Mouse (Mus musculus): ENCODE data around the gene Trp53rkb. TPM values are rescaled to one million over a fixed set of nuclear protein-coding genes. Genes with fewer than 3 reads are reported as not detected.
"Not testable (repeated sequence)": the region's sequence is repeated elsewhere in the genome, so short reads cannot be mapped to it uniquely, and the experiment has no call there.

The Trp53rkb gene
- polyA plus RNA-seq, 1 experiment from 2014 or later = 4.3 TPM

DNA sequence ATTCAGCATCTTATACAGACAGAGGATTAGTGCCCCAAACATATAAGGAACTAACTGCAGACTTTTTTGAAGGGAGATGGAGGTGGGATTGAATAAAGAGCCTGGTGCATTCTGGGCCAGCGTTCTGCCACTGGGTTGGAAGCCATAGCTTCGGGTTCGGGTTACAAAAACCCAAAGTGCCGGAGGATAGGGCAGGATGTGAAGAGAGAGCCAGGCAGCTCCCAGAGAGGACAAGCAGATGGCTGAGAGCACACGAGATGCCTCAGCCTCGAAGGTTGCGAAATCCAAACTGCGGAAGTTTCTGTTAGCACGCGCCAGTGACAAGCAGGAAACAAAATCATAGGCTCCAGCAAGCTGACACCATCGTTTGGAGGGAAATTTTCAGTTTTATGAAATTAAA, 20.9 kb upstream of the Trp53rkb start:
- Histone ChIP-seq H3K36me3 (no peaks in the 10 kb centered on the region), H3K9ac (no peak overlapping the region), H3K27ac (no peak overlapping the region), H3K4me2 (no peak overlapping the region), H3K4me1 (replicated peaks) (no peaks in the 10 kb centered on the region), H3K27me3 (no peaks in the 10 kb centered on the region), H3K9me3 (replicated peaks) (no peaks in the 10 kb centered on the region), H3K4me3 (no peak overlapping the region)
- WGBS = 61% methylated on average over 11 of the region's 11 CpGs
- ATAC-seq (replicated peaks; ENCODE audit: insufficient number of reproducible peaks, insufficient read depth, low FRiP score, low read depth) = no peak

DNA sequence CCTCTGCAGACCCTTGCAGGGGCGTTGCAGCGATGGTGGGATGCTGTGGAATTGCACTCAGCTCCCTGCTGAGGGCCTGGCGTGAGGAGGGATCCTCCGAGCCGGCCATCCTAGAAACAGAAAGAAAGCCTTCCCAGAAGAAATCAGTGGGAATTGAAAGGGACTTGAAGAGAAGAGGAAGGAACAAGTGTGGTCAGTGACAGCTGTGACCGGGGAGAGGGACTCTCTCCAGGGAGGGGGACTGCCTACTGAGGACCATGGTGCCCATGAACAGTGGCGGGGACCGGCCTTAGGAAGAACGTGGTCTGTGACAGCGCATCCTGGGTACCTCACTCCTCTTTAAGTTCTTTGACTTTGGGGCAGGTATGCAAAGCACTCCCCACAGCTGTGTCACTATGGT, 18.7 kb upstream of the Trp53rkb start:
- Histone ChIP-seq H3K36me3 (no peaks in the 10 kb centered on the region), H3K9ac (no peak overlapping the region; the same call in 1 of the 2 replicates), H3K4me2 (no peak overlapping the region), H3K4me1 (replicated peaks) (no peaks in the 10 kb centered on the region), H3K27ac (no peak overlapping the region), H3K4me3 (no peak overlapping the region), H3K27me3 (no peaks in the 10 kb centered on the region), H3K9me3 (replicated peaks) (no peaks in the 10 kb centered on the region)
- WGBS = 69% methylated on average over 10 of the region's 10 CpGs
- ATAC-seq (replicated peaks; ENCODE audit: insufficient number of reproducible peaks, insufficient read depth, low FRiP score, low read depth) = no peak

DNA sequence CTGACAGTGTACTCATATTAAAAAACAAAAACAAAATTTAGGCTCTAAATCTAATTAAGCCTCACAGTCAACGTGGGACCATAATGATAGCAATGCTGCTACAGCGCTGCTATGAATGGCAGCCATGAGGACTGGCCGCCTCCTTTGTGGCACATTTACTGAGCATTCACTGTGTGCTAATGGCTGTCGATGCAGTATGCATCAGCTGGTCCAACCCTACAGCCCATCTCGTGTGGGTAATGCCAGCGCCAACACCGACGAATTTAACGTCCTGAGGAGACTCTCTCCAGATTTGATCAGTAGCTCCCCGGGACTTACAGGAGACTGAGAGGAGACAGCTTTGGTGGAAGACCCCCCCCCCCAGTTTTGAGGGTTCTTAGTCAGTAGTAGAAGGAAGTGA, 18.1 kb upstream of the Trp53rkb start:
- no peak for ATAC-seq (replicated peaks; ENCODE audit: insufficient number of reproducible peaks, insufficient read depth, low FRiP score, low read depth)
- Histone ChIP-seq H3K27ac (no peak overlapping the region), H3K4me1 (replicated peaks) (no peaks in the 10 kb centered on the region), H3K4me3 (no peak overlapping the region), H3K9ac (no peak overlapping the region), H3K9me3 (replicated peaks) (no peaks in the 10 kb centered on the region), H3K36me3 (no peaks in the 10 kb centered on the region), H3K4me2 (no peak overlapping the region), H3K27me3 (no peaks in the 10 kb centered on the region)
- 83% methylated on average over 10 of the region's 10 CpGs for WGBS

DNA sequence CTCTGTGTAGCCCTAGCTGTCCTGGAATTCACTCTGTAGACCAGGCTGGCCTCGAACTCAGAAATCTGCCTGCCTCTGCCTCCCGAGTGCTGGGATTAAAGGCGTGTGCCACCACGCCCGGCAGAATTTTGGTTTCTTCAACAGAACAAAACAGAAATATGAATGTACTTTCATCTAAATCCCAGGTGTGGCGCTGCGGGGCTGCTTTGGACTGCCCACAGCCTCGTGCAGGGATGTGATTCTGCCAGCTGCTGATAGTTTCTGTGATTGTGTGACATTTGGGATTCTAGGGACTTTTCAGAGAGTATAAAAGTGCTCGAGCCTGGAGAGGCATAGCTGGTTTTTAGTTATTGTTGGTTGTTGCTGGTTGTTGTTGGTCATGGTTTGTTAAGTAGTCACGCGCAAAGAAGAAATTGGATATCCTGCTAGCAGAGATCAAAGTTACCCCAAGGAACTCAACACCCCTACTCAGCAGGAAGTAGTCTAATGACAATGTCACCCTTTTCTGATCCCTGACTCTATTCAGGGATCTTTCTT, 16.9 kb upstream of the Trp53rkb start:
- Histone ChIP-seq H3K4me3 (no peak overlapping the region), H3K4me2 (no peak overlapping the region), H3K27me3 (0 out of 2 replicates have a peak, but pooled peaks cover 2% of the 10 kb centered on the region), H3K9ac (no peak overlapping the region), H3K27ac (no peak overlapping the region), H3K36me3 (no peaks in the 10 kb centered on the region), H3K9me3 (replicated peaks) (no peaks in the 10 kb centered on the region), H3K4me1 (replicated peaks) (no peaks in the 10 kb centered on the region)
- WGBS = 71% methylated on average over 11 of the region's 11 CpGs
- no peak for ATAC-seq (replicated peaks; ENCODE audit: insufficient number of reproducible peaks, insufficient read depth, low FRiP score, low read depth)

DNA sequence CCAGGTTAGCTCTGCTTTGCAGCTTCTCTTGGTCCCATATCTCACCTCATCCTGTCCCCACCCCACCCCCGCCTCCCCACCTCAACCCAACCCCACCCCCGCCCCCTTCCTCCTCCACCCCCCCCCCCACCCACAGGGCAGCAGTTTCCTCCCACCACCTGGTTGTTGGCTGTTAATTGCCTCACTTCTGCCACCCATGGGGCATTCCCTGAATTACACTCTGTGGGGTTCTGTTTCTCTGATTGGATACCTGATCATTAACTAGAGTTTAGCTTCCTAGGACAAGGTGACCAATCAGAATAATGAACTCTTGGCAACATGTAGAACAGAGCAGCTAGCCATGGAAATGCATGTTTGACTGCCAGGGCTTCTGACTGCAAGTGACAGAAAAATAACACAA, 16.1 kb upstream of the Trp53rkb start:
- H3K9ac ChIP-seq = no peak overlapping the region
- no peak overlapping the region for H3K4me3 ChIP-seq
- H3K36me3 ChIP-seq = no peaks in the 10 kb centered on the region
- H3K27ac ChIP-seq = no peak overlapping the region
- WGBS = 43% methylated on average over 1 of the region's 2 CpGs
- no peak overlapping the region for H3K4me2 ChIP-seq
- H3K9me3 ChIP-seq (replicated peaks) = no peaks in the 10 kb centered on the region
- 0 out of 2 replicates have a peak, but pooled peaks cover 9% of the 10 kb centered on the region for H3K27me3 ChIP-seq
- no peaks in the 10 kb centered on the region; the same call in 1 of the 2 replicates for H3K4me1 ChIP-seq (replicated peaks)
- ATAC-seq (replicated peaks; ENCODE audit: insufficient number of reproducible peaks, insufficient read depth, low FRiP score, low read depth) = no peak

DNA sequence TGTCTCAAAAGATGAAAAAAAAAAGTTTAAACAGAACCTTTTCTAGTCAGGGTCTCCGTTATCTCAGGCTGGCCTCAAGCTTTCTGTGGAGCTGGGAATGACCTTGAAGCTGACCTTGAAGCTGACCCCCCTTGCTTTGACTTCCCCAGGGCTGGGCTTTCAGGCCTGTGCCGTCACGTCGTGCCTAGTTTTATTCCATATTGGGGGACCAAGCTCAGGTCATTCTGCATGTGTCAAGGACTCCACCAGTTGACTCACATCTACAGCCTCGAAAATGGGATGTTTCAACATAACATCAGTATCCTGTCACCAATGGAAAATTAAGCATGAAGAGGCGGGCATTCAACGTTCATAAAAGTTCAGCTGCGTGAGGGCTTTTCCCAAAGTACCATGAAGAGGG, 12.4 kb upstream of the Trp53rkb start:
- H3K4me3 ChIP-seq = no peak overlapping the region
- no peaks in the 10 kb centered on the region for H3K9me3 ChIP-seq (replicated peaks)
- no peaks in the 10 kb centered on the region for H3K36me3 ChIP-seq
- WGBS = 70% methylated on average over 8 of the region's 8 CpGs
- no peak overlapping the region for H3K27ac ChIP-seq
- H3K4me2 ChIP-seq = no peak overlapping the region
- no peaks in the 10 kb centered on the region; the same call in 1 of the 2 replicates for H3K4me1 ChIP-seq (replicated peaks)
- no peak overlapping the region for H3K9ac ChIP-seq
- ATAC-seq (replicated peaks; ENCODE audit: insufficient number of reproducible peaks, insufficient read depth, low FRiP score, low read depth) = no peak
- 0 out of 2 replicates have a peak, but pooled peaks cover 9% of the 10 kb centered on the region for H3K27me3 ChIP-seq

DNA sequence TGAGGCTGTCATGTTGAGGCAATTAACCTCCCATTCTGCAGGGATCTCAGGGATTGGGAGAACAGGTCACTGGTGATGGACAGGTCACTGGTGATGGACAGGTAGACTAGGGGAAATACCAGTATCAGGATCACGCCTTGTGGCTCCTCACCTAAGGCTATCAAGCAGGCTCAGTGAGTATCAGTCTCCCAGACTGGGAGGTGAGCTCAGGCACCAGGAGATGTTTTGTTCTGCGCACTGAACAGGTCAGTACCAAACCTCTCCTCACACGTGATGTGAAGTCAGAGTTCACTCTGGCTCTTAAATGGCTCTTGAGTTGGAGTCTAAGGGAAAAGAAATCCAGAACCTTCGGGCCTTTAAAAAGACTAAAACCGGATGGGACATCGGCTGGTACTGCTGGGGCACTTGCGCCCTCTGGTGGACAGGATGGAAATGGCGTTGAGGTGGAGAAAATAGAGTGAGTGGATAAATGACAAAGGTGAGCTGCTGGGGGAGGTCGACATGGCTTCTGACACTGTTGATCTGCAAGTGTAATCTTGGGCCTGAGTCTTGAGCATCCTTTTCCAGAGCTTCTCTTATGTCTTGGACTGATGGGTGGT, 11.3 kb upstream of the Trp53rkb start:
- Histone ChIP-seq H3K4me2 (no peak overlapping the region), H3K9me3 (replicated peaks) (no peaks in the 10 kb centered on the region), H3K4me1 (replicated peaks) (peaks cover 4% of the 10 kb centered on the region), H3K27ac (no peak overlapping the region), H3K4me3 (no peak overlapping the region), H3K36me3 (no peaks in the 10 kb centered on the region), H3K9ac (no peak overlapping the region), H3K27me3 (0 out of 2 replicates have a peak, but pooled peaks cover 9% of the 10 kb centered on the region)
- ATAC-seq (replicated peaks; ENCODE audit: insufficient number of reproducible peaks, insufficient read depth, low FRiP score, low read depth) = no peak
- 12% methylated on average over 9 of the region's 9 CpGs for WGBS

DNA sequence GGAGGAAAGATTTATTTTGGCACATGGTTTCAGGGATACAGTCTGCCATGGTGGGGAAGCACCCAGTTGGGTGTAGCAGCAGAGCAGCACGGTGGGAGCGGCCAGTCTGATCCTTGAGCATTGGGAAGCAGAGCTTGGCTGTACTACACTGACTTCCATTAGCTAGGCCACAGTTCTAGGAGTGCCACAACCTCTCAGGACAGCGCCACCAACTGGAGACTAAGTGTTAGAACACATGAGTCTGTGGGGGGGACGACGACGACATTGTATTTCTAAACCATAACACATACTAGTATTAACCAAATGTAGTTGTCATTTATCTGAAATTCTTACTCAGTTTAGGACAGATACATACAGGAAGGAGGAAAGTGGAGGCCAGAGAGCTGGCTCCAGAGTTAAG, 8.0 kb upstream of the Trp53rkb start:
- no peak for ATAC-seq (replicated peaks; ENCODE audit: insufficient number of reproducible peaks, insufficient read depth, low FRiP score, low read depth)
- peaks cover 9% of the 10 kb centered on the region for H3K4me1 ChIP-seq (replicated peaks)
- no peaks in the 10 kb centered on the region for H3K36me3 ChIP-seq
- no peak overlapping the region for H3K9ac ChIP-seq
- no peak overlapping the region for H3K27ac ChIP-seq
- 74% methylated on average over 6 of the region's 6 CpGs for WGBS
- H3K4me2 ChIP-seq = no peak overlapping the region
- no peak overlapping the region for H3K4me3 ChIP-seq
- 0 out of 2 replicates have a peak, but pooled peaks cover 9% of the 10 kb centered on the region for H3K27me3 ChIP-seq
- H3K9me3 ChIP-seq (replicated peaks) = no peaks in the 10 kb centered on the region

DNA sequence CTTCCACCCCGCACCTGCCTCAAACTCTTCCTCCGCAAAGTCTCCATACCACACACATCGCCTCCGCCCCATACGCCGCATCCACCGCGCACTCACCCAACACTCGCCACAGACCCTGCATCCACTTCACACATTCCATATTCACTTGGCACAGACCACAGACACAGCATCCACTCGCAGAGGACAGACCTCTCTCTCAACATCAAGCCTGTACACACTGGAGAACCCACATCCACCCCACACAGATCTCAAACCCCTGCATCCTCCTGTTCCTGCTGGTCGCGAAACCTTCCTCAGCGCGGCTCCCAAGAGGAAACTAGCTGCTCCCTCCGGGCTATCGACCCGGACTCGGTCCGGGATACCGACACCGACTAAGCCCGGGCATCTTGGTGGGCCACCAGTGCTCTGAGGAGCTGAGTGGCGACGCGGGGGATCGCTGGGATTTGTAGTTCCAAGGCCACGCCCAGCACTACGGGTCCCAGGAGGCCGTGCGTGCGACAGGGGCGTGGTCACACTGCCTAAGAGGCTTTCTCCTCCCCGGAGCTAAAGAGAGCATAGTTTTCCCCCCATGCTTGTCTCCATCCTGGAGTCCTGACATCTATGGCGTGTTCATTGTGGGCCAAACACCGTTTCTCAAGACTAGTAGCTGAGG, 5.9 kb upstream of the Trp53rkb start:
- ATAC-seq (replicated peaks; ENCODE audit: insufficient number of reproducible peaks, insufficient read depth, low FRiP score, low read depth) = peak; percentile 96
- peaks cover 9% of the 10 kb centered on the region for H3K4me1 ChIP-seq (replicated peaks)
- H3K4me3 ChIP-seq = peak overlapping the region; percentile 77
- no peaks in the 10 kb centered on the region for H3K27me3 ChIP-seq
- peak overlapping the region; percentile 94 for H3K4me2 ChIP-seq
- under 1% methylated on average over 35 of the region's 35 CpGs for WGBS
- no peaks in the 10 kb centered on the region for H3K9me3 ChIP-seq (replicated peaks)
- no peak overlapping the region for H3K27ac ChIP-seq
- peak overlapping the region; percentile 79 for H3K9ac ChIP-seq
- H3K36me3 ChIP-seq = no peaks in the 10 kb centered on the region

DNA sequence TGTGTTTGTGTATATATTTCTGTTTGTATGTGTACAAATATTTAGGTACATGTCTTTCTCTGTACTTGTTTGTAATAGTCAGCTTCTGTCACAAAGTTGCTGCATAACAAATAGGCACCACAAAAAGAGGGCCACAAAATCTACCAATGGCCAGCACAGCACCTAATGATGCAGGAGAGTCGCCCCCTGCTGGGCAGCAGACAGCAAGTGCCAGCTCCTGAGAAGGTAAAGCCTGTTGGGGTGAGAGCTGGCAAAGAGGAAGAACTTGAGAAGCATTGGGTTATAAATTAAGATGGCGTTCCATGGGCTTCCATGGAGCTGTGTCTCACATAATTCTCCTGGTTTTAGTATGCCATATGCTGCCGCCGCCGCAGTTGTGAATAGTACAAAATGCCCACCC, 593 bp upstream of the Trp53rkb start:
- WGBS = 64% methylated on average over 5 of the region's 5 CpGs
- ATAC-seq (replicated peaks; ENCODE audit: insufficient number of reproducible peaks, insufficient read depth, low FRiP score, low read depth) = no peak

DNA sequence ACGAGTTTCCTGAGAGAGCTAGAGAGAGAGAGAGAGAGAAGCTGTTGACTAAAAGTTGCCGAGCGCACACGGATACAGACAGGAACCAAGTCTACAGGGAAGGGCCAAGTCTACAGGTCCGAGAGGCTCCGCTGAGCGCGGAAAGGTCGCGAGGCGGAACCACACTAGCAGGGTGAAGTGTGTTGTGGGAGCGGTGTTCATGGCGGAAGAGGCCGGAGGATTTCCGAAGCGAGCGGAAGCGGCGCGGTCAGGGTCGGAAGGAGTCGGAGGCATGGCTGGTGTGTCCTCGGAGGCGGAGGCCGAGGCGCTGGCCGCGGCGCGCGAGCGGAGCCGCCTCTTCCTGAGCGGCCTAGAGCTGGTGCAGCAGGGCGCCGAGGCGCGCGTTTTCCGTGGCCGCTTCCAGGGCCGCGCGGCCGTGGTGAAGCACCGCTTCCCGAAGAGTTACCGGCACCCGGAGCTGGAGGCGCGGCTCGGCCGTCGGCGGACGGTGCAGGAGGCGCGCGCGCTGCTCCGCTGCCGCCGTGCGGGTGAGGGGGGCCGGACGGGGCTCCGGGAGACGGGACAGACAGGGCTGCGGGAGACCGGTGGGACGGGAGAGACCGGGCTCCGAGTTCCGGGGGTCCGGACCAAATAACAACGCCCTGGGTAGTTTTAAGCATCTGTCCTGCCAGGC, 1.3 kb downstream of the Trp53rkb start:
- Histone ChIP-seq H3K36me3 (peaks cover 21% of the 10 kb centered on the region), H3K27ac (peak overlapping the region; percentile 74), H3K4me2 (peak overlapping the region; percentile 62), H3K4me3 (peak overlapping the region; percentile 78), H3K4me1 (replicated peaks) (peaks cover 13% of the 10 kb centered on the region), H3K9ac (peak overlapping the region; percentile 82)
- whole genome bisulfite sequencing = under 1% methylated on average over 65 of the region's 76 CpGs
- H3K27me3 ChIP-seq; H3K9me3 ChIP-seq (replicated peaks): not testable (repeated sequence)
- ATAC-seq (replicated peaks; ENCODE audit: insufficient number of reproducible peaks, insufficient read depth, low FRiP score, low read depth) = peak; percentile 90

More for the DNA sequence above, 593 bp upstream of the Trp53rkb start:
- Histone ChIP-seq H3K4me2 (no peak overlapping the region), H3K27ac (no peak overlapping the region), H3K4me1 (replicated peaks) (peaks cover 16% of the 10 kb centered on the region), H3K9ac (no peak overlapping the region), H3K4me3 (no peak overlapping the region), H3K9me3 (replicated peaks) (no peaks in the 10 kb centered on the region), H3K36me3 (peaks cover 7% of the 10 kb centered on the region), H3K27me3 (no peaks in the 10 kb centered on the region)

Data from heart, embryonic 15.5 days (tissue).